Mouse (Mus musculus): ENCODE data around the gene Sox10. TPM values are rescaled to one million over a fixed set of nuclear protein-coding genes. Genes with fewer than 3 reads are reported as not detected.

Sox10 gene
- polyA plus RNA-seq, 1 experiment from 2014 or later = 11.4 TPM

DNA sequence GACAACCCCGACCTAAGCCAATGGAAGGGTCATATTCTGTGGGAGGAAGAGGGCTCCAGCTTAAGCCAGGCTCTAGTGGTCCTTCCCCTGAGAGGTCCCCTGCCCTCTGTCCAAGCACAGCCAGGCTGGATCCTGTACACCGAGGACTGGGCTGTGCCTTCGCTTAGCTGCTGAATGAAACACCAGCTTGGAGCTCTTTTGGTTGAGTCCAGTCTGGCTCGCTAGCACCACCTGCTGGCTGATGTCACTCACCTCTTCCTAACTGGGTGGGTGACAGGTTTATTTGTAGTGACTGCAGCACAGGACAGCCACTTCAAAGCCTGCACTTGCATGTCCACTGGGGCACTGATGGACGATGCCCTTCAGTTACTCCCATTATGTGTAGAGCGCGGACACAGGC is 16.5 kb downstream of the Sox10 start:
- Histone ChIP-seq H3K27ac (replicated peaks) (no peak overlapping the region), H3K4me1 (peaks cover 29% of the 10 kb centered on the region), H3K27me3 (replicated peaks; ENCODE audit: low read depth, poor library complexity, severe bottlenecking) (no peaks in the 10 kb centered on the region), H3K36me3 (replicated peaks) (peaks cover 95% of the 10 kb centered on the region), H3K9me3 (no peaks in the 10 kb centered on the region), H3K4me3 (no peak overlapping the region)
- 55% methylated on average over 7 of the region's 7 CpGs for WGBS
- peak; percentile 88 for DNase-seq (ENCODE audit: low spot score)

DNA sequence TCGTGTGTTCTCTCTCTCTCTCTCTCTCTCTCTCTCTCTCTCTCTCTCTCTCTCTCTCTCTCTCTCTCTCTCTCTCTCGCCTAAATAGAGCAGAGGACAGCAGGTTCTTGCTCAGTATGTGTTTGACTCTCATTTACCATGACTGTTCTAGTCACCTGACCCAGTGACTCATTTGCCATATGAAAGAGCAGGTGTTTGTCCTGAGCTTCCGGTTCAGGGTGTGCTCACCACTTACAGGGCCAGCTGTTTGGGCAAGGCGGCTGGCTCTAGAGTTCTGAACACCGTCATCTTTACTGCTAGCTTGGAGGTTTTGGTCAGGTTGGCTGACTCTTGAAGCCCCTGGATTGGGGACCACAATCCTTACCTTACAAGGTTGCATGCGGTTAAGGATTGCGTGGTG is 19.5 kb downstream of the Sox10 start:
- Histone ChIP-seq H3K9me3 (no peaks in the 10 kb centered on the region), H3K27me3 (replicated peaks; ENCODE audit: low read depth, poor library complexity, severe bottlenecking) (no peaks in the 10 kb centered on the region), H3K36me3 (replicated peaks) (peaks cover 70% of the 10 kb centered on the region), H3K27ac (replicated peaks) (no peak overlapping the region), H3K4me1 (peaks cover 19% of the 10 kb centered on the region), H3K4me3 (no peak overlapping the region)
- 90% methylated on average over 7 of the region's 7 CpGs for WGBS
- DNase-seq (ENCODE audit: low spot score) = no peak

DNA sequence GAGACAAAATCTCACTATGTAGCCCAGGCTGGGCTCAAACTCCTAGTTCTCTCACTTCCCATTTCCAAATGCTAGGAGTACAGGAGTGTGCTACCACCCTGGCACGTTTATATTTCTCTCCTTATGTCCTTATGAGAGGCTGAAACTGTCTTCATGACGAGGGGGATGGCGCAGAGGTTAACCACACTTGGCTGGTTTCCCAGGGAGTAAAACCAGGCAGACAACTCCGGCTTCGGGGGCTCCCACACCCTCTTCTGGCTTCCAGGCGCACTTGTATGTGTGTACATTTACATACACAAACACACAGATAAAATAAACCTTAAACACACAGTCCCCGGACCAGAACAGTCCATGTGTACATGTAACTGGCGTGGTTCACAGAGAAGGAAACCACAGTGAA is 21.0 kb downstream of the Sox10 start:
- H3K36me3 ChIP-seq (replicated peaks) = peaks cover 58% of the 10 kb centered on the region
- DNase-seq (ENCODE audit: low spot score) = no peak
- no peak overlapping the region for H3K4me3 ChIP-seq
- H3K4me1 ChIP-seq = peaks cover 21% of the 10 kb centered on the region
- H3K27ac ChIP-seq (replicated peaks) = no peak overlapping the region
- 93% methylated on average over 8 of the region's 8 CpGs for WGBS
- H3K27me3 ChIP-seq (replicated peaks; ENCODE audit: low read depth, poor library complexity, severe bottlenecking) = no peaks in the 10 kb centered on the region
- no peaks in the 10 kb centered on the region for H3K9me3 ChIP-seq

DNA sequence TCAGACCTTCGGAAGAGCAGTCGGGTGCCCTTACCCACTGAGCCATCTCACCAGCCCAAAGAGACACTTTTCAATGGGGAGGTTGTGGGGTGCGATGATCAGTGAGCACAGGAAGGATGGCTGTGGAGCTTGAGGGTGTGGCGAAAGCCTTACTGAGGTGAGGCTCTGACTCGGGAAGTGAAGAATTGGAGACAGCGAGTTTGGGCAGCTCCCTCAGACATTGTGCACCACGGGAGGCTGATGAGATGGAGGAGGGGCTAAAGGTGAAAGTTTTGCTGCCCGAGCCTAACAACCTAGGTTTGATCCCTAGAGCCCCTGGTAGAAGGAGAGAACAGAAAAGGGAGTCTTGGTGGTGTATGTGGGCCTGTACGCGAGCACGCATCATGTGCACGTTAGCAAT is 21.7 kb downstream of the Sox10 start:
- 89% methylated on average over 12 of the region's 12 CpGs for WGBS

DNA sequence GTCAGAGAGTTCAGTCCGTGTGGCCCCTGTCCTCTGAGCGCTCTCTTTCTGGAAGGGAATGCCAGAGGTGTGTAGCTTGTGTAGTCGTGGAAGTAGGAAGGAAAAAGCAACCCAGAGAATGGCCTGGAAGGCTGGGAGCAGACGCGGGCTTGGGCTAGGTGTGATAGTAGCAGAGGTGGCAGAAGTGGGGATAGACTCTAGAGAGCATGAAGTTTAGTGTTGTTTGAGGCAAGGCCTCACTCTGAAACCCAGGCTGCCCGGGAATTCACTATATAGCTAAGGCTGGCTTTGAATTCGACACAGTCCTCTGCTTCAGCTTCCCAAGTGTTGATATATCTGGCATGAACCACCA is 23.5 kb downstream of the Sox10 start:
- no peaks in the 10 kb centered on the region for H3K27me3 ChIP-seq (replicated peaks; ENCODE audit: low read depth, poor library complexity, severe bottlenecking)
- no peak for DNase-seq (ENCODE audit: low spot score)
- no peaks in the 10 kb centered on the region for H3K9me3 ChIP-seq
- H3K4me3 ChIP-seq = peak overlapping the region; percentile 89
- peaks cover 19% of the 10 kb centered on the region for H3K4me1 ChIP-seq
- H3K36me3 ChIP-seq (replicated peaks) = peaks cover 33% of the 10 kb centered on the region
- peak overlapping the region; percentile 87 for H3K27ac ChIP-seq (replicated peaks)
- WGBS = 1% methylated on average over 7 of the region's 7 CpGs

More for the DNA sequence above, 21.7 kb downstream of the Sox10 start:
- no peak for DNase-seq (ENCODE audit: low spot score)
- no peaks in the 10 kb centered on the region for H3K9me3 ChIP-seq
- H3K4me1 ChIP-seq = peaks cover 19% of the 10 kb centered on the region
- H3K4me3 ChIP-seq = no peak overlapping the region
- no peaks in the 10 kb centered on the region for H3K27me3 ChIP-seq (replicated peaks; ENCODE audit: low read depth, poor library complexity, severe bottlenecking)
- H3K36me3 ChIP-seq (replicated peaks) = peaks cover 51% of the 10 kb centered on the region
- no peak overlapping the region for H3K27ac ChIP-seq (replicated peaks)

DNA sequence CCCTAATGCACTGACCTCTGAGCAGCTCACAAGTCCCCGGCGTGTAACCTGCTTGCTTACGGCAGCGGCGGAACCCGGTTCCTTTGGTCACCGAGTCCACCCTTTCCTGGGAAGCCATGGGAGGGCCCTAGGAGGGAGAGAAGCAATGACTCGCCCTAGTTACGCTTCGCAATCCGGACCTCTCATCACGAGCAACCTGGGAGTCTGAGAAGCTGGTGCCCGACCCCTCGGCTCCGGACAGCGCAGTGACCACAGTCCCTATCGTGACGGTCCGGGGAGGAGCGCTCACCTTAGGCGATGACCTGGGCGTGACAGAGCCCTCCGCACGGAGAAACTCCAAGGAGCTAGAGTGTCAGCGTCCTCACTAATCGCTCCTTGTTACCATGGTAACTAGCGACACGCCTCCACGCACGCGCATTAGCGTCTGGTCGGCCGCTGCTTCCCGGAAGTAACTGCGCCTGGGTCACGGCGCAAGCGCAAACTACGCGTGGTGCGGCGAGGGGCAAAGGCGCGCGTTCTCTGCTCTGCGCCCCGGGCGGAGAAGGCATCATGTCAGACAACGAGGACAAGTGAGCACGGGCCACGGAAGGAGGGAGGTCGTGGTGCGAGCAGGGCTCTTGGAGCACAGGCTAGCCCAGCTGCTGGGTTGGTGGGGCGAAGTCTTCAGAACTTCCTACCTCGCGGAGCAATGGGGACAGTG is 24.0 kb downstream of the Sox10 start, which contains the start of the genes Polr2f and 1700088E04Rik:
TSS of gene Polr2f (plus strand) at position 144 of the 700 bp plus-strand sequence.
TSS of gene 1700088E04Rik (minus strand) at position 388 of the 700 bp plus-strand sequence.
- Histone ChIP-seq H3K4me1 (peaks cover 19% of the 10 kb centered on the region), H3K9me3 (no peaks in the 10 kb centered on the region), H3K4me3 (peak within 1 kb of the TSS; percentile 89), H3K36me3 (replicated peaks) (peaks cover 28% of the 10 kb centered on the region), H3K27me3 (replicated peaks; ENCODE audit: low read depth, poor library complexity, severe bottlenecking) (no peaks in the 10 kb centered on the region), H3K27ac (replicated peaks) (peak within 1 kb of the TSS; percentile 87)
- under 1% methylated on average over 57 of the region's 57 CpGs for WGBS
- DNase-seq (ENCODE audit: low spot score) = peak; percentile 96

DNA sequence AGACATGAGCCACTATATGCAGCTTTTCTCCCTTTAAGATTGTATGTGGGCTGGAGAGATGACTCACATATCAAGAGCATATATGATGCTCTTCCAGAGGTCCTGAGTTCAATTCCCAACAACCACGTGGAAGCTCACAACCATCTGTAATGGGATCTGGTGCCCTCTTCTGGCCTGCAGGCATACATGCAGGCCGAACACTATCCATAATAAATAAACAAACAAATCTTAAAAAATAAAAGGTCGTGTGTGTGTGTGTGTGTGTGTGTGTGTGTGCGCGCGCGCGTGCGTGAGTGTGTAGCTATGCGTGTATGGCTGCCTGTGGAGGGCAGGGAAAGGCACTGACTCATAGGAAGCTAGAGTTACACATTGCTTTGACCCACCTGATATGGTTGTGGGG is 25.4 kb downstream of the Sox10 start:
- H3K27me3 ChIP-seq (replicated peaks; ENCODE audit: low read depth, poor library complexity, severe bottlenecking) = no peaks in the 10 kb centered on the region
- 64% methylated on average over 10 of the region's 10 CpGs for WGBS
- DNase-seq (ENCODE audit: low spot score) = no peak

DNA sequence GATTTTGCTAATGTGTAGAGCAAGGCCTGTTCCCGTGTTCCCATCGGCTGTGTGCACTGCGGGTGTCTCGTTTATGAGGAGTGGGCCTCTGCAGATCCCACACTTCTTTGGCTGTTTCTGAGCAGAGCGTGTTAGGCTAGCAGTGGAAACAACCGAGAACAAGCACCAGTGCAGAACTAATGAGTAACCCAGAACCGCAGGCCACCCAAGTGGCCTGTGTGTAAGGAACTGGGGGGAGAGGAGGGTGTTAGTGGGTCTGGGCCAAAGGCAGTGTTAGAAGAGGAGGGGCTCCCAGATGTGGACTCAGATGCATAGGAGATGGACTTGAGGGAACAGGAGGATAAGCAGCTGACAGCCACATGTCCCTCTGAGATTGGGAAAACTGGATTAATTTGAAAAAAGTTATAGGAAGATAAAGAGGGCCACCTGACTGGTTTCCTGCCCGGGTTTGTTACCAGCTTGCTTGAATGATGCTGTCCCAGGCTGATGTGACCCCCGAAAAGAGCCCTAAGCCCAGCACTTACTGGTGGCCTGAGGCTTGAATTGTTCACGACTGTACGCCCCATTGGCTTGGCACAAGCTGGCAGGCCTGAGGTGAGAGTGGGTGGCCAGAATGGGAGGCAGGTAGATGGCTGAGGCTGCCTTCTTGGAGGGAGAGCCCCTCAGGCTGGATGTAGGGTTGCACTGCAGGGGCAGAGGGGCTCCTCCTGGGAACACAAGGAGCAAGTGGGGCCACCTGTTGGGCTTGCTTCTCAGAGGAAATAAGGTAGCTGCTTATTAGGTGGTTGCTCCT is 29.1 kb downstream of the Sox10 start:
- Histone ChIP-seq H3K9me3 (no peaks in the 10 kb centered on the region), H3K27me3 (replicated peaks; ENCODE audit: low read depth, poor library complexity, severe bottlenecking) (no peaks in the 10 kb centered on the region), H3K4me3 (no peak overlapping the region), H3K4me1 (peaks cover 7% of the 10 kb centered on the region), H3K27ac (replicated peaks) (no peak overlapping the region), H3K36me3 (replicated peaks) (peaks cover 34% of the 10 kb centered on the region)
- DNase-seq (ENCODE audit: low spot score) = no peak
- WGBS = 74% methylated on average over 11 of the region's 11 CpGs

More for the DNA sequence above, 25.4 kb downstream of the Sox10 start:
- H3K27ac ChIP-seq (replicated peaks) = no peak overlapping the region
- peaks cover 14% of the 10 kb centered on the region for H3K36me3 ChIP-seq (replicated peaks)
- no peaks in the 10 kb centered on the region for H3K9me3 ChIP-seq
- peaks cover 19% of the 10 kb centered on the region for H3K4me1 ChIP-seq
- H3K4me3 ChIP-seq = no peak overlapping the region

DNA sequence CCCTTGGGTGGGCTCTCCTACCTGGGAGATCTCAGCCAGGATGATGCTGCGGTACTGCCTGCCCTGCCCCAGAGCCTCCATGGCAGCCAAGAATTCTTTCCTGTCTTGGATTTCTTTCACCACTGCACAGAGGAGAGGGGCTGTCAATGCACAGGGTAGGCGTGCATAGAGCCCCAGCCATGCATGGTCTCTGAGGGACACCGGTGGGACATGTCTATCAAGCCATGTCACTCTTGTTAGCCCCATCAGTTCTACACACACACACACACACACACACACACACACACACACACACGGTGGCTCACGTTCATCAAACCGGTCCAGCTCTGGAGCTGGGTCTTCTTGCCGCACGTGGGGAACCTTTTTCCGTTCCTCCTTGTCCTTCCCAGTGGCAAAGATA is 29.7 kb downstream of the Sox10 start:
- Histone ChIP-seq H3K9me3 (no peaks in the 10 kb centered on the region), H3K27ac (replicated peaks) (no peak overlapping the region), H3K4me1 (peaks cover under 1% of the 10 kb centered on the region), H3K36me3 (replicated peaks) (peaks cover 41% of the 10 kb centered on the region), H3K4me3 (no peak overlapping the region), H3K27me3 (replicated peaks; ENCODE audit: low read depth, poor library complexity, severe bottlenecking) (no peaks in the 10 kb centered on the region)
- no peak for DNase-seq (ENCODE audit: low spot score)
- WGBS = 83% methylated on average over 9 of the region's 9 CpGs

DNA sequence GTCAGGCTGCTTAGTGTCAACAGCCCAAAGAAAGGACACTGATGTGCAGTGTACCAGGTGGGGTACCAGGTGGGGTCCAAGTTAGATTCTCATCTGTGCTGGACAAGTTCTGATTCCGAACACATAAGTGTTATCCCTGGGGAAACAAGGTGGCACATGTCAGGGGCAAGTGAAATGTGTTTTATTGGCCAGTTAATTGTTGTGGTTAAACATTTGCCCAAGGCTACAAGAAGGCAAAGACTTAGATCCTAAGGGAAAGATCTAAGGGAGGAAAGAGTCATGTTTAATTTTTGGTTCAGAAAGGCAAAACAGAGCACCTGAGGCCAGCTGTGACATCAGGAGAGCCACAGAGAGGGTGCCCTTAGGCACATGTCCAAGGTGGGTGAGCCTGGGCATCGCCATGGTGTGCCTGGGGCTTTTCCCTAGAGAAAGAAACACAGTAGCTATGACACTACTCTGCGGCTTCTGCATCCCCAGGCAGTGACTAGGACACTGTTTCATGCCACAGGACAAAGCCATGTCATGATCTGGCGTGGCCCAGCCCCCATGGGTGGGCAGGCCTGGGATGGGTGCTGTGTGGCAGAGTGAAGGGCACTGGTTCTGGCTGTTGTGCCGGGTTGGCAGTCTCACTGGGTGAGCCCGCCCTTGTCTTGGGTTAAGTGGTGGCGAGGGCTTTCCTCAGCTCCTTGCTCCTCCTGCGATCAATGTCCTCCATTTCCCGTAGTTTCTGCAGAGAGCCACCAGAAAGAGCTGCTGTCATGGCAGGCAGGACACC is 30.4 kb downstream of the Sox10 start:
- no peaks in the 10 kb centered on the region for H3K4me1 ChIP-seq
- H3K36me3 ChIP-seq (replicated peaks) = peaks cover 47% of the 10 kb centered on the region
- no peak overlapping the region for H3K4me3 ChIP-seq
- DNase-seq (ENCODE audit: low spot score) = no peak
- WGBS = 85% methylated on average over 9 of the region's 9 CpGs
- H3K27me3 ChIP-seq (replicated peaks; ENCODE audit: low read depth, poor library complexity, severe bottlenecking) = no peaks in the 10 kb centered on the region
- H3K27ac ChIP-seq (replicated peaks) = no peak overlapping the region
- no peaks in the 10 kb centered on the region for H3K9me3 ChIP-seq

DNA sequence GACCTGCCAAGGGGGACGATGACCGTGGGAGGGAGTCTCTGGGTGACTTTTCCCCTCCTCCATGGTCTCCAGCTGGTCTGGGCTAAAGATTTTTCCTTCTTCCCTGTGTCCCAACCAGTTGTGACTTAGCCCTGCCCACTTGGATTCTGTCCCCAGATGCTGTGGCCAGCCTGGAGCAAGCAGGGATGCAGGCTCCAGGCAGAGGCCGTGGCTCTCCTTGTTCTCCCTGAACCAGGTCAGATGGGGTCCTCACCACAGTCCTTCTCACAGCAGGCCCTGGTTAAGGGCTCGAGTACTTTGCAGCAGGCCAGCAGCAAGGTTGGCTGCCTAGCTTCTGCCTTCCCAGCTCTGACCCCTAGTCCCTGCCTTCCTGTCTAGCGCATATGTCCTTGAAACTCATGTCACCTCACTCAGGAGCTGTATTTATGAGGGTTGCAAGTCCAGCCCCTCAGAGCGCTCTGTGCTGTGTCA is 31.8 kb downstream of the Sox10 start:
- no peak for DNase-seq (ENCODE audit: low spot score)
- no peaks in the 10 kb centered on the region for H3K27me3 ChIP-seq (replicated peaks; ENCODE audit: low read depth, poor library complexity, severe bottlenecking)
- H3K4me3 ChIP-seq = no peak overlapping the region
- WGBS = 85% methylated on average over 6 of the region's 6 CpGs
- H3K9me3 ChIP-seq = no peaks in the 10 kb centered on the region
- H3K4me1 ChIP-seq = no peaks in the 10 kb centered on the region
- H3K27ac ChIP-seq (replicated peaks) = no peak overlapping the region
- H3K36me3 ChIP-seq (replicated peaks) = peaks cover 62% of the 10 kb centered on the region

DNA sequence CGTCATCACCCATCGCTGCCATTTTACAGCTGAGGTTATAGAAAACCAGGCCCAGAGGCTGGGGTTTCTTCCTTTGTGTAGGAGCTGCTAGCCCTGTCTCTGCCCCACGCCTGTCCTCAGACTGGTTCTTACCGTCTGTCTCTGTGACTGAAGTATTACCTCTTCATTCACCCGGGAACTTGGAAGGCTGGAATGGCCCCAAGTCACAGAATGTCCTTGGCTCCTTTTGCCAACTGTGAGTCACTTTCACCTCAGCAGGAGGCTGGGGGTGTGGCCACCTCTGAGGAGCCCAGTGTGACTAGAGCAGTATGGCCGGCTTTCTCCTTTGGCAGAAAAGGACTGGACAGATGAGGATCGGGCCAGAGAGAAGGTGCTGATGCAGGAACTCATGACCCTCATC is 33.6 kb downstream of the Sox10 start:
- H3K36me3 ChIP-seq (replicated peaks) = peaks cover 80% of the 10 kb centered on the region

More for the DNA sequence above, 33.6 kb downstream of the Sox10 start:
- Histone ChIP-seq H3K9me3 (no peaks in the 10 kb centered on the region), H3K4me3 (no peak overlapping the region), H3K4me1 (no peaks in the 10 kb centered on the region), H3K27ac (replicated peaks) (no peak overlapping the region), H3K27me3 (replicated peaks; ENCODE audit: low read depth, poor library complexity, severe bottlenecking) (no peaks in the 10 kb centered on the region)
- WGBS = 76% methylated on average over 7 of the region's 7 CpGs
- no peak for DNase-seq (ENCODE audit: low spot score)

Measured in embryonic facial prominence, embryonic 10.5 days (tissue).